Mouse (Mus musculus): ENCODE results near the gene Bcl2a1a. TPM values are rescaled to one million over a fixed set of nuclear protein-coding genes. Genes with fewer than 3 reads are reported as not detected.
"Not testable (repeated sequence)": the region's sequence is repeated elsewhere in the genome, so short reads cannot be mapped to it uniquely, and the experiment has no call there.

Bcl2a1a gene
- 0.49 and 0.81 TPM in 2 replicates for polyA plus RNA-seq (2015; fragmentation: Nextera tagmentation; extraction: Ambion mirVana)

- WGBS = 74% methylated on average over 5 of the region's 5 CpGs
- not testable (repeated sequence) for H3K36me3 ChIP-seq (ENCODE audit: control insufficient read depth, insufficient read depth, low read length); H3K27ac ChIP-seq (ENCODE audit: low read length); H3K4me2 ChIP-seq (ENCODE audit: low read depth, low read length); ATAC-seq (ENCODE audit: insufficient read depth, low FRiP score); H3K27me3 ChIP-seq (ENCODE audit: control insufficient read depth, insufficient read depth, low read length); H3K9ac ChIP-seq (ENCODE audit: low read length); H3K4me1 ChIP-seq (ENCODE audit: control insufficient read depth, insufficient read depth, low read length); H3K9me3 ChIP-seq (replicated peaks; ENCODE audit: control insufficient read depth, low read length); H3K4me3 ChIP-seq (replicated peaks; ENCODE audit: low read length)
Measured at GRCm38 (mm10) chr9:88956670-88957153, at the start of gene Bcl2a1a. Gene Bcl2a1a, plus strand, starts transcription at chr9:88956900.

- ATAC-seq (ENCODE audit: insufficient read depth, low FRiP score) = not testable (repeated sequence)
- WGBS = 79% methylated on average over 4 of the region's 5 CpGs
Measured at GRCm38 (mm10) chr9:88916576-88916975, 40.1 kb upstream of the Bcl2a1a start.

GRCm38 (mm10) chr9:88938312-88938711 is 18.4 kb upstream of the Bcl2a1a start:
- H3K36me3 ChIP-seq (ENCODE audit: control insufficient read depth, insufficient read depth, low read length); H3K9ac ChIP-seq (ENCODE audit: low read length); H3K9me3 ChIP-seq (replicated peaks; ENCODE audit: control insufficient read depth, low read length); ATAC-seq (ENCODE audit: insufficient read depth, low FRiP score); H3K27me3 ChIP-seq (ENCODE audit: control insufficient read depth, insufficient read depth, low read length); H3K27ac ChIP-seq (ENCODE audit: low read length); H3K4me3 ChIP-seq (replicated peaks; ENCODE audit: low read length); H3K4me1 ChIP-seq (ENCODE audit: control insufficient read depth, insufficient read depth, low read length); H3K4me2 ChIP-seq (ENCODE audit: low read depth, low read length): not testable (repeated sequence)
- WGBS = 9% methylated on average over 1 of the region's 3 CpGs

More at GRCm38 (mm10) chr9:88916576-88916975, 40.1 kb upstream of the Bcl2a1a start:
- H3K4me1 ChIP-seq (ENCODE audit: control insufficient read depth, insufficient read depth, low read length); H3K4me3 ChIP-seq (replicated peaks; ENCODE audit: low read length); H3K9ac ChIP-seq (ENCODE audit: low read length); H3K4me2 ChIP-seq (ENCODE audit: low read depth, low read length); H3K9me3 ChIP-seq (replicated peaks; ENCODE audit: control insufficient read depth, low read length); H3K27me3 ChIP-seq (ENCODE audit: control insufficient read depth, insufficient read depth, low read length); H3K36me3 ChIP-seq (ENCODE audit: control insufficient read depth, insufficient read depth, low read length); H3K27ac ChIP-seq (ENCODE audit: low read length): not testable (repeated sequence)

GRCm38 (mm10) chr9:88951466-88951865 is 5.2 kb upstream of the Bcl2a1a start:
- not testable (repeated sequence) for H3K27me3 ChIP-seq (ENCODE audit: control insufficient read depth, insufficient read depth, low read length); H3K9ac ChIP-seq (ENCODE audit: low read length); H3K4me3 ChIP-seq (replicated peaks; ENCODE audit: low read length); ATAC-seq (ENCODE audit: insufficient read depth, low FRiP score); H3K4me2 ChIP-seq (ENCODE audit: low read depth, low read length); H3K36me3 ChIP-seq (ENCODE audit: control insufficient read depth, insufficient read depth, low read length); H3K4me1 ChIP-seq (ENCODE audit: control insufficient read depth, insufficient read depth, low read length); H3K27ac ChIP-seq (ENCODE audit: low read length); H3K9me3 ChIP-seq (replicated peaks; ENCODE audit: control insufficient read depth, low read length)

GRCm38 (mm10) chr9:88953151-88953550 is 3.5 kb upstream of the Bcl2a1a start:
- not testable (repeated sequence) for H3K4me1 ChIP-seq (ENCODE audit: control insufficient read depth, insufficient read depth, low read length); ATAC-seq (ENCODE audit: insufficient read depth, low FRiP score); H3K27me3 ChIP-seq (ENCODE audit: control insufficient read depth, insufficient read depth, low read length); H3K9me3 ChIP-seq (replicated peaks; ENCODE audit: control insufficient read depth, low read length); H3K4me2 ChIP-seq (ENCODE audit: low read depth, low read length); H3K36me3 ChIP-seq (ENCODE audit: control insufficient read depth, insufficient read depth, low read length); H3K27ac ChIP-seq (ENCODE audit: low read length); H3K4me3 ChIP-seq (replicated peaks; ENCODE audit: low read length); H3K9ac ChIP-seq (ENCODE audit: low read length)

- not testable (repeated sequence) for H3K36me3 ChIP-seq (ENCODE audit: control insufficient read depth, insufficient read depth, low read length); H3K9ac ChIP-seq (ENCODE audit: low read length); H3K4me3 ChIP-seq (replicated peaks; ENCODE audit: low read length); H3K27me3 ChIP-seq (ENCODE audit: control insufficient read depth, insufficient read depth, low read length); H3K9me3 ChIP-seq (replicated peaks; ENCODE audit: control insufficient read depth, low read length); H3K27ac ChIP-seq (ENCODE audit: low read length); H3K4me1 ChIP-seq (ENCODE audit: control insufficient read depth, insufficient read depth, low read length); H3K4me2 ChIP-seq (ENCODE audit: low read depth, low read length)
- WGBS = 86% methylated on average over 1 of the region's 1 CpGs
- peak; percentile 60; the same call in 1 of the 2 replicates for ATAC-seq (ENCODE audit: insufficient read depth, low FRiP score)
Measured at GRCm38 (mm10) chr9:88955224-88955623, 1.5 kb upstream of the Bcl2a1a start.

GRCm38 (mm10) chr9:88956035-88956434 is 665 bp upstream of the Bcl2a1a start:
- not testable (repeated sequence) for H3K36me3 ChIP-seq (ENCODE audit: control insufficient read depth, insufficient read depth, low read length); H3K9ac ChIP-seq (ENCODE audit: low read length); ATAC-seq (ENCODE audit: insufficient read depth, low FRiP score); H3K4me2 ChIP-seq (ENCODE audit: low read depth, low read length); H3K4me1 ChIP-seq (ENCODE audit: control insufficient read depth, insufficient read depth, low read length); H3K27ac ChIP-seq (ENCODE audit: low read length); H3K9me3 ChIP-seq (replicated peaks; ENCODE audit: control insufficient read depth, low read length); H3K4me3 ChIP-seq (replicated peaks; ENCODE audit: low read length); H3K27me3 ChIP-seq (ENCODE audit: control insufficient read depth, insufficient read depth, low read length)
- 91% methylated on average over 2 of the region's 4 CpGs for WGBS

- Histone ChIP-seq H3K9me3 (replicated peaks; ENCODE audit: control insufficient read depth, low read length) (no peaks in the 10 kb centered on the region), H3K27ac (ENCODE audit: low read length) (no peak overlapping the region), H3K4me1 (ENCODE audit: control insufficient read depth, insufficient read depth, low read length) (no peaks in the 10 kb centered on the region), H3K4me3 (replicated peaks; ENCODE audit: low read length) (no peak overlapping the region), H3K9ac (ENCODE audit: low read length) (no peak overlapping the region), H3K4me2 (ENCODE audit: low read depth, low read length) (no peak overlapping the region), H3K36me3 (ENCODE audit: control insufficient read depth, insufficient read depth, low read length) (no peaks in the 10 kb centered on the region), H3K27me3 (ENCODE audit: control insufficient read depth, insufficient read depth, low read length) (no peaks in the 10 kb centered on the region)
- 70% methylated on average over 3 of the region's 3 CpGs for WGBS
- no peak for ATAC-seq (ENCODE audit: insufficient read depth, low FRiP score)
Measured at GRCm38 (mm10) chr9:88958891-88959290, 2.2 kb downstream of the Bcl2a1a start.

GRCm38 (mm10) chr9:88959981-88960380 is 3.3 kb downstream of the Bcl2a1a start:
- not testable (repeated sequence) for ATAC-seq (ENCODE audit: insufficient read depth, low FRiP score); H3K27me3 ChIP-seq (ENCODE audit: control insufficient read depth, insufficient read depth, low read length); H3K4me1 ChIP-seq (ENCODE audit: control insufficient read depth, insufficient read depth, low read length); H3K27ac ChIP-seq (ENCODE audit: low read length); H3K4me3 ChIP-seq (replicated peaks; ENCODE audit: low read length); H3K9ac ChIP-seq (ENCODE audit: low read length); H3K4me2 ChIP-seq (ENCODE audit: low read depth, low read length); H3K36me3 ChIP-seq (ENCODE audit: control insufficient read depth, insufficient read depth, low read length); H3K9me3 ChIP-seq (replicated peaks; ENCODE audit: control insufficient read depth, low read length)
- WGBS = 54% methylated on average over 1 of the region's 1 CpGs

- not testable (repeated sequence) for H3K27me3 ChIP-seq (ENCODE audit: control insufficient read depth, insufficient read depth, low read length); H3K4me1 ChIP-seq (ENCODE audit: control insufficient read depth, insufficient read depth, low read length); H3K9ac ChIP-seq (ENCODE audit: low read length); H3K4me2 ChIP-seq (ENCODE audit: low read depth, low read length); H3K4me3 ChIP-seq (replicated peaks; ENCODE audit: low read length); ATAC-seq (ENCODE audit: insufficient read depth, low FRiP score); H3K36me3 ChIP-seq (ENCODE audit: control insufficient read depth, insufficient read depth, low read length); H3K27ac ChIP-seq (ENCODE audit: low read length); H3K9me3 ChIP-seq (replicated peaks; ENCODE audit: control insufficient read depth, low read length)
- WGBS = no CpG with 5 or more reads among the region's 6 CpGs
Measured at GRCm38 (mm10) chr9:88966462-88966861, 9.8 kb downstream of the Bcl2a1a start.
